Mouse (Mus musculus): ENCODE measurements around the gene Prkch.

Gene Prkch

DNA sequence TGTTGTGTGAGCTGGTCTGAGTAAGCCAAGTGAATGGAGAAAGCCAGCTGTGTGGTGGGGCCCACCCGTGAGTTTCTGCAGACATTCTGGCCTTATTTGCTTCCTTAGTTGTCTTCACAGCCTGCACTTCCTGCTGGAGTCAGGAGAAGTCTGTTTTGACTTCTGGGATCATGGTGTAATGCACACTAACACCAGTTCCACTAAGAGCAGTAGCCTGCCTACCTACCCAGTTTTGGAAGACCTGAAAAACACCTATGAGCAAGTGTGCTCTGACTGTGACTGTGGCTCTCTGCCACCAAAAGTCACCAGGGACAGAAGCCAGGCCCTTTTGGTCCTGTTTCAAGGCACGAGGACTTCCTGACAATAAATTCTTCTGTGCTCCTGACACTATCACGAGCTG, 216.3 kb downstream of the Prkch start:
- 61% methylated on average over 3 of the region's 3 CpGs for WGBS

DNA sequence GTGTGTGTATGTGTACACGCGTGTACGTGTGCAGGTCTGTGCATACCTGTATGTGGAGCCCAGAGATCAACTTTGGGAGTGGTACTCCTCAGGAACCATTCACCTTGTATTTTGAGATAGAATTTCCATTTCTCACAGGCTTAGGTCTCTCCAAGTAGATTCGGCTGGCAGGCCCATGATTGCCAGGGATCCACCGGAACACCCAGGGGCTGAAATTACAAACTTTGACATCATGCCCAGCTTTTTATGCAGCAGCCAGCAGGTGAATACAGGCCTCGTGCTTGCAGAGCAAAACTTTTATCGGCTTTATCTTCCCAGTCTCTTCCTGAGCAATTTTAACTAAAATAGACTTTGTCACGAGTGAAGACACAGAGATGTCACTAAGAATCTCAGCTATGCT, 217.2 kb downstream of the Prkch start:
- WGBS = 83% methylated on average over 8 of the region's 8 CpGs

DNA sequence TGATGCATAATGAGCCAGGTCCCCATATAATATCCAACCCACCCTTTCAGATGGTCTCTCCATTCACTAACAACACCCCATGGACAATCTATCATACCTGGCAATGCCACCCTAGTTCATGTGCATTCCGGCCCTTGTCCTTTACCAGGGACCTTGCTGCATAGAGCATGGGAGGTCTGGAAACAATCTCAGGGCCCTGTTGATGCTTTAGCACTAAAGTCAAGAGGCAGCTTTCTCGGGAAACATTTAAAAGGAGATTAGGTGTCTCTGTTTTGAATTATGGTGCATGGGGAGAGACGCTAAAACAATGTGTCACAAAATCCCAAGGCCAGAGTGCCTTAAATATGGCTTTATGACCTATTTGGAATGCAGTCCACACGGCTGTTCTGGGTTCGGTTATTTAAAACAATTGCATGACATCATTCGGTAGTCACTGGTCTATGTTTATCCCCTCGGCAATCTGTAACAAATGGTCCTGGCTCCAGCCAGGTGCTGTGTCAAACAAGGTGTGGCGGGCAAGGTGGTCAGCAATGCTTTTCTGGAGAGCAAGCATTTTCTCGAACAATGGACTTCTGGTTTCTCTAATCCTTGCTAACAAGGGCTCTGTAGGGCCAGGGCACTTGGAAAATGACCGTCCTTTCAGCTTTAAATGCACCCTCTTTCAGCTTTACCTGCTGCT, 217.9 kb downstream of the Prkch start:
- WGBS = 80% methylated on average over 10 of the region's 10 CpGs

DNA sequence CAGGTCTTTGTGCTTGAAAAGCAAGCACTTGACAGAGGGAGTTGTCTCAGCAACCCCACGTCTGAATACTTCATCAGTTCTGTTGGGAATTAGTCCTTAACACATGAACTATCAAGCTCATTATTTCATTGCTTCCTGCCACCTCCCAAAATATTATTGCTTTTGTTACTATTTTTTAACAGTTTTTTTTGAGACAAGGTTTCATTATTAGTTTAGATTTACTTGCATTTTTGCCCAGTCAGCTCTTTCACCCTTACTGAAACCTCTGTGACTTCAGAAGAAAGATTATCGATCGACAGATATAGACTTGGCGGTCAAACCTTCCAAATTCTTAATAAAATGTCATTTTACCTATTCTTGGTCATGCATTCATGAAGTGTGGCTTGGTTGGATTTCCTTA, 219.3 kb downstream of the Prkch start:
- WGBS = 96% methylated on average over 4 of the region's 4 CpGs

DNA sequence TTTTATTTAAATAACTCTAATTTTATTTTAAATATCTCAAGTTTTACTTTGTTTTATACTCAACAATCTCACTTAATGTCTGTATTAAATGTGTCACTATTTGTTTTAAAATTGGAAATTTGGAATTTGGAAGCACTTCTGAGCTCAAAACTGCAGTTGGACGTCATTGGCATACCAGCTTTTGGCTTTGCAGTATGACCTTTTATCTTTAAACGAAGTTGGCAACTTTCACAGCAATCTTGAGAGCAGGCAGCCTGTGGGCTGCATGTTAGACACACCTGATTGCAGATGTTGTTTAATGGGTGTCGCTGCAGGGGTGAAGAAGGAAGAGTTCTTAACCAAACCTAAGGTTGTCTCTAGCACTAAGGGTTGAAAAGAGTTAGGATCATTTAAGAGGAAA, 220.9 kb downstream of the Prkch start:
- WGBS = 72% methylated on average over 3 of the region's 3 CpGs

DNA sequence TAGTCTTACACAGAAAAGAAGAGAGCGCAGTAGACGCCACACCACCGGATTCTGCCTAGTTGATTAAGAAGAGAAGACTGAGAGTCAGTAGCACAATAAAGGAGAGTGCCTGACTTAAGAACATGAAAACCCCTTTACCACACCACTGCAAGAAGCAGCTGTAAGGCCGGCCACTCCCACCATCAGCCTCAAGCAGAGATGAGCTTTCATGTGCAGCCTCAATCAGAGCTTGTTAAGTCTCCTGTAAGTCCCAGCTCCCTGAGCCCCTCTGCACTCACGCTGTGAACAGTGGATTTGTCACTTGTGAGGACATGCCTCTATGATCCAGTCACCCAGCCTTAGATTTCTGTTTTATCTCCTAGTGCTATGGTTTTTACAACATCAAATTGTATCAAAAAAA, 221.4 kb downstream of the Prkch start:
- 88% methylated on average over 5 of the region's 5 CpGs for WGBS

DNA sequence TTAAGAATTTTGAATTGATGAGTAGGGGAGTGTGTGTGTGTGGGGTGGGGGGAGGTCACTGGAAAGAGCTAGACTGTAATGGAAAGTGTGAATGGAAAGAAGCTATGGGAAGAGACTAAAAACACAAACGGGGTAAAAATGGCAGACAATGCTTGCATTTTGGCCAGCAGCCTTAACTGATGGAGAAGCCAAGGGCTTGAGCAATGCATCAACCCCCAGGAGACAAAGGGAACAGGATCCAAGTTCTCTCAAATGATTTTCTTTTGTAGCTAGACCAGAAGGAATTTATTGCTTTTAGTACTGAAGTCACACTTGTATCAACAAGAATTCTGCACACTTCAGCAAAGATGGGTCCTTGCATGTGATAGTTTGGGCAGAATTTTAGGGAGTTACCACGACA, 222.6 kb downstream of the Prkch start:
- 72% methylated on average over 2 of the region's 2 CpGs for WGBS

DNA sequence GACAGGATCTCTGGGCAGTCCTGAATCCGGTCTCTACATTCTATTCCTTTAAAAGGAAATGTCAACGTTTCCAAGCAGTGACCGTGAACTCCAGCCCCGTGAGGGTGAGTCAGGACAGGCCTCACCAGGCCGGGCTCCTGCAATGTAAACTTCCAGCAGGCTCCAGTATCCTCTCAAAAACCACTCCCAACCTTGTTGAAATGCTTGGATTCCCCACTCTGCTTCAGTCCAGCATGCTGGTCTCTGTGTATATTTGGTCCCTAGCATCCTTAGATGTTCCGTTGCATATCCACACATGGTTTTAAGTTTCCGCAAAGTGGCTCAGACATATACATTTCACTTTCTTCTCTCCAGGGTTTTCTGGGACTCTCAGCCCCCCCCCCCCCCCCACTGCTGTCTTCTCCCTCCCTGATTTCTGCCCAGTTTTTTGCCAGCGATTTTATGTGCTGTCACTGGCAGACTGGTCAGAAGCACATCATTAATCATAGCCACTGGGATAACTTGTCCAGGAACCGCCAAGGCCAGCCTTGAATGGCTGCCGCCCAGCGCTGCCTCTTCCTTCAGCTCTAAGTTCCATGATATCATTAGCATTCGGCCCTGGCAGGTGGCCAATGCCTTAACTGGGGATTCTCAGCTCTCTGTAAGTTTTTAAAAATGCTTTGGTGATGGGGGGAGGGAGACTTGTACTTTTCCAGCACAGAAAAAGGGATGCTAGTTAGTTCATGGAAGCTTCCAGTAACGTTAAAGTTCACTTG, 225.6 kb downstream of the Prkch start:
- whole genome bisulfite sequencing = 51% methylated on average over 13 of the region's 13 CpGs

DNA sequence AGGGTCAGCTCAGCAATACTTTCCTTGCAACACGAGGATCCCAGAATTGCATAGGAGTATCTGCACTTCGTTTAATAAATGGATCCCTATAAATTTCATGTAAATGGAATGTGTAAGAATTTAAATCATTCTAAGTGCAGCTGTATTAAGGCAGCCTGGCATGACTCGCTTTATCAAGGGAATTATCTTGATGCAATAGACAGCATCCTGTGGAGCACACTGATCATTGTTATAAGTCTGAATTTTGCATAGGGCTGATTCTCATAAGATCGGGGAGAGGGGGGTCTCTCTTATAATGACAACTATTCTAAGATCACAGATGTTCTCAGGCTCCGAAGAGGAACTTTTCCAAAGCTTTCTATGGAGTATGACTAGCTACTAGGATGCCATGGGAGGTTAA, 226.3 kb downstream of the Prkch start:
- 38% methylated on average over 5 of the region's 5 CpGs for WGBS

DNA sequence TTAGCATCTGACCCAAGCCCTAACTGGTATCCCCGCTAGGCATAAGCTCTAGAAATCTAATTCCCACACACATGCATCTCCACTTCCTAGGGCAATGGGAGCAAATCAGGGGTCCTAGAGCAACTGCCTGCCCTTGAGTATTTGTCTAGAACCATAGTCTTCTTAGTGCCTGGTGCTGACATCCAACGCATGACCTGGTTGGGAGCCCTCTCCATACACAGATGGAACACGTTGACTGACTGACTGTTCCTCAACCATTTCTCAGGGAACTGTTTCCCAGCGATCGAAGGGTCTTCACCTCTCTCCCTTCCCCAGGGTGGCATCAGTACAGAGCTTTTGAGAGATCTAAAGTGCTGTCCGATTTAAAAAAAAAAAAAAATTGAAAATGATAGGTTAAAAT, 227.6 kb downstream of the Prkch start:
- 90% methylated on average over 6 of the region's 6 CpGs for WGBS

DNA sequence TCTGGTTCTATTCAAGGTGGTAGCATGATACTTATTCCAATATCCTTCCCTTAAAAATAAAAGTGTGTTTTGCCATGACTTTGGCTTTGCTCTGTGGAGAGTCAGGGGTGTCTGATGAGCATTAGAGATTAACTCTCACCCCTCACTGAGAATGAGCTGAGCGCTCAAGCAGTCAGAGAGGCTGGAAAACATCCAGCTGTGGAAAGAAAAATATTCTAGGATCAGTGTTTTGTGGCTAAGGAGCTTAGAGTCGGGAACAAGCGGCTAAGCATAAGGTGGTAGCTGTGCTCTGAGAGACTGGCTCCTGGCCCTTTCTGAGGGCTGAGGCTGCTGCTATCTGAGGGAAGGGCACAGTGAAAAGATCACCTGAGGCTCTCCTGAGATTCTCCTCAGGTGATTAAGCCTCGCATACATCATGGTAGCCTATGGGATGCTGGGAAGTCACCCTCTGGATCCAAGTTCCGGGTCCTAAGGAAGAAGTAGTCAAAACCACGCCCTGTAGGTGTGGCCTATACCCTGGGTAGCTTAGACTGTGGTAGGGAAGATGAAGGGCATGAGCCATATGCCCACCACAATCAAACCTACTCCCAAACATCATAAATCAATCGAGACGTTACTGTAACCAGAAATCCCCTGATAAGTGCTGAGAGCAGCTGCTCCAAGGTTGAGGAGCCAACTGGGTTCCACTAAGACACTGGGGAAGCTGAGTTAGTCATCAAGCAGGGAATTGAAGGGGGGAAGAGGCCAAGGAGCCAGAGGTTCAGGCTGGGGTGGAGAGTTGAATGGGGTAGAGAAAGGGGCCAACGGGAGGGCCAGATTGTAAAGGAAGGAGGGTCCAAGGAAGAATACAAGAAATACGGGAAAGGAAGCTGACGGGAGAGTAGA, 228.7 kb downstream of the Prkch start:
- 82% methylated on average over 11 of the region's 11 CpGs for whole genome bisulfite sequencing

DNA sequence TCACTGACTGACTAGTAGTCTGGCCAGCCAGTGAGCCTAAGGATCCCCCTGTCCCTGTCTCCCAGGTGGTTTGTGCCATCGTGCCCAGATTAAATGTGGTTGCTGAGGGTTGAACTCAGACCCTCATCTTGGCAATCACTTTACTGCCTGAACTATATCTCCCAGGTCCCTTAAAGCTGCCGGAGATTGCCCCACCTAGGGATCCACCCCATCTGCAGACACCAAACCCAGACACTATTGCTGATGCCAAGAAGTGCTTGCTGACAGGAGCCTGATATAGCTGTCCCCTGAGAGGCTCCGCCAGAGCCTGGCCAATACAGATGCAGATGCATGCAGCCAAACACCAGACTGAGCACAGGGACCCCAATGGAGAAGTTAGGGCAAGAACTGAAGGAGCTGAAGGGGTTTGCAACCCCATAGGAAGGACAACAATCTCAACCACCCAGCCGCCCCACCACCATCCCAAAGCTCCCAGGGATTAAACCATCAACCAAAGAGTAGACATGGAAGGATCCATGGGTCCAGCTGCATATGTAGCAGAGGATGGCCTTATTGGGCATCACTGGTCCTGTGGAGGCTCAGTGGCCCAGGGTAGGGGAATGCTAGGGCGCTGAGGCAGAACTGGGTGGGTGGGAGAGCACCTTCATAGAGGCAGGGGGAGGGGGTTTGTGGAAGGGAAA, 229.6 kb downstream of the Prkch start:
- over 99% methylated on average over 5 of the region's 5 CpGs for WGBS

DNA sequence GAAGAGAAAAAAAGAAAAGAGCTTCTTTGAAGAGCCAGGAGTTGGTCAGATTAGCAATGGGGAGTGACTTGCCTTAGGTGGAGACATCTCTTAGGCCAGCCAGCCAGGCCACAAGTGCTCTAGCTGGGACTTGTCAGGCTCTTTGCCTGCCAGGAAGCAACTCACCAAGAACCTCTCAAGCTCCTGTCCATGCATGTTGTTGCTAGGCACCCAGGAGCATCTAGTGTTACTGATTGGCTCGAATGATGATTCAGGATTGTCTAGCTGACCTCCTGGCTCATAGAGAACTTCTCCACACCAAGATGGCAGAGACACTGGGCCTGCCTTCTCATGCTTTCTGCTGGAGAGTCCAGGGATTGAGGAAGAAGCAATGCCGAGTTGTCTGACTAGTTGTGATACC, 230.3 kb downstream of the Prkch start:
- 98% methylated on average over 2 of the region's 2 CpGs for WGBS

DNA sequence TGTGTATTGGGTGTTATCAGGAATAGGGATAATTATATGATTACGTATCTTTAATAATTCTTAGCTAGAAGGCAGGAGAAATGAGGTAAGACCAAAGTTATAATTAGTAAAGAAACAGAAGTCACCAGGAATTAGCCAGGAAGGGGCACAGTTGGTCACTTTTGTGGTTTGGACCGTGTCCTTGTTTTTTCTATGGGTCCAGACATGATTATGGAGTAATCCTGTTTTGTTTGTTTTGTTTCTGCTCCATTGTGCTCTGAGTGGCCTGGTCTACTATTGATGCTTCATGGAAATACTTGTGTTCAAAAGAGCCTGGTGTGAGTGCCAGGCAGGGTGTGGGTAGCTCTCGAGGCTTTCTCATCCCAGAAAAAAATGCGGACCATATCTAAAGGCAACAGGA, 230.9 kb downstream of the Prkch start:
- WGBS = 75% methylated on average over 4 of the region's 4 CpGs

DNA sequence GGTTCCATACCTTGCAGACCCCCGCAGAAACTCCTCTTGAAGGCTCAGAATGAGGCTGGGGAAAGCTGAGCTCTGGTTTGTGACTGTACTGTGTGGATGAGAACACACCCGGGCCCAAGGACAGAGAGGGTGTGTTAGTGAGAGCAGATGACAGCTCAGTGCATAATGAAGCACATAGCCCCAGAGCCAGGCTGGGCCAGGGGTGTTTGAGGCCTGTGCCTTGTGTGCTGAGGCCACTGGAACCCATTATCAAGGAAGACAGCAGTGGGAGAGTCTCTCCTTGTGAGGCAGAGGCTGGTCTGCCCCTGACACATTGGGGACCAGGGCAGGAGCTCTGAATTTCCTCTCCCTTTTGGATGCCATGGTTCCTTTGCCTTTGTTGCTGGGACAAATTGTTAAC, 231.3 kb downstream of the Prkch start:
- WGBS = 80% methylated on average over 2 of the region's 2 CpGs

DNA sequence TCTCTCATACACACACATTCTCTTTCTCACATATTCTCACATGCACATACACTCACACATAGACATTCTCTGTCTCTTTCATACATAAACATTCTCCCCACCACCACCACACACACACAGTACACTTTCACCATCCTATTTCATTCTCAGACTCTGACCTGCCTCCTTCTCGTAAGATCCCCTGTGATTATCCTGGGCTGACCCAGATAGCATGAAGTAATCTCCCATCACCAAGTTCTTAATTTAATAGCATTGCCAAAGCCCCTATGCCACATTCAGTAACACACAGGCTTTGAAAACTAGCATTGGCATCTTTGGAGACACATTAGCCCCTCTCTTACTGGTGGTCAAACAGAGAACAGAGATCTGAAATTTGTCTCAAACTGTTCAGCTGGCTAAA, 232.3 kb downstream of the Prkch start:
- WGBS = 93% methylated on average over 1 of the region's 1 CpGs

DNA sequence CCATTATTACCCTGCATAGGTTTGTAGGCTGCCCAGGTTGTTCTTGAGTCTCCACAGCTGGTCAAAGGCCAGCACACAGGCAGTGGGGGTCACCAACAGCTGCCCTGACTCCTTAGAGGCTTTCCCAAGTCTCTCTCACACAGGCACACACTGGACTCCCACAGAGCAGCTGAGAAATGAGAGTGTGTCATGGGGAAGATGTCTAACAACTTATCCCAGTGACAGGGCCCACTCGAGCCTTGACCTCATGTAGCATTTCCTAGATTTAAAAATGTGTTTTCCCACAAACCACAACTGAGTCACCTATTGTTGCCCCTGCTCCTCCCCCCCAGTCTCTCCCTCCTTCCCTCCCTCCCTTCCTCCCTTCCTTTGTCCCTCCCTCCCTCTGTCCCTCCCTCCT, 234.2 kb downstream of the Prkch start:
- 79% methylated on average over 1 of the region's 1 CpGs for WGBS

DNA sequence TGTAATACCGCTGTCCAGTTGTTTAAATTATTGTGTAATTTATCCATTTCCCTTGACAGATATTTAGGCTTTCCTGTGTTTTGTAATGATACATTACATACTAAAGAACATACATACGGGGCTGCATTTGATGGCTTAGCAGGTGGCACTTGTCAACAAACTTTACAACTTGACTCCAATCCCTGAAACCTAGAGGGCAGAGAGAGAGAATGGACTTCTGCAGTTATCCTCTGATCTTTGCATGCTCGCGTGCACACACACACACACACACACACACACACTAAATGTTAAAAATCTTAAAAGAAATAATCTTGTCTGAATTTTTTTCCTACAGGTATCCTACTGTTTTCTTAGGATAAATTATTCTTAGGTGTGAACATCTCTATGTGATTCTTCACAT, 236.6 kb downstream of the Prkch start:
- 83% methylated on average over 4 of the region's 4 CpGs for WGBS

DNA sequence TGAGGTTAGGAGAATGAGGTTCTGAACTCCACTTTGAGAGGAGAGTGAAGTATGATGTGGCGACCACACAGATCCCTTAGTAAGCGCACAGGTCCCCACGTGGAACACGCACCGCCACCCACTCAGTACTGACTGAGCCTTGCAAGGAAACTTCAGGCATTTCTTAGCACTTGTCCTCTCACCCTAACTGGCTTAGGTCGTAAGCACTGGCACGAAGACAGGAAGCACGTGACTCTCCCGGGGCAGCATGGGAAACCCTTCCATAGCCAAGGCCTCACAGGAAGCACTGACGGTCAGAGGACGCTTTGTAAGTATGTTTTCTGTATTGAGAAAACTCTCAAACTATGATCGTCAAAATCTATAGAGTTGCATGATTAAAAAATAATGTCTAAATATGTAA, 237.7 kb downstream of the Prkch start:
- WGBS = 84% methylated on average over 12 of the region's 12 CpGs

DNA sequence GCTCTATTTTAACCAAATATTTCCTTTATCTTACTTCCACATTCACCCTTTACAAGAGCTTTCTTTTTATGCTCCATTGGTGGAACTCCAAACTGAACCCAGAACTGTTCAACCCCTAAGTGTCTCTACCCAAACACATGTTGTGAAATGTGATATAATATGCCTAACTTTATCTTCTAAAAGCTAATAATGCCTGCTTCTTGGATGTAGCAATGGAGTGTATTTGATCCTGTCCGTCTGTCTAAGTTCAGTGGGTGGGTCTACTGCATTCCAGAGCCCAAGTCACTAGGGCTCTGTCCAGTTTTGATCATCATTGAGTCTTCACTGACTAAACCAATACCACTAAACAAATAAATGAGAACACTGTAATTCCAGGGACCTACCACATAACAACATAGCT, 240.2 kb downstream of the Prkch start:
- WGBS = 95% methylated on average over 1 of the region's 1 CpGs
